Mouse (Mus musculus): ENCODE measurements around the gene Agr2.
A peak's percentile ranks its signal among the peaks of the same experiment; 100 is the strongest.

Gene Agr2

GRCm38 (mm10) chr12:35992711-35993110, at the start of gene Agr2:
Gene Agr2 (plus strand): TSS chr12:35992907.
- no peak for DNase-seq

- no peak for DNase-seq
Observed at GRCm38 (mm10) chr12:35951757-35952156, 41.0 kb upstream of the Agr2 start.

GRCm38 (mm10) chr12:35957235-35957634, 35.5 kb upstream of the Agr2 start:
- no peak for DNase-seq

- DNase-seq: no peak
Observed at GRCm38 (mm10) chr12:35966098-35966767, 26.5 kb upstream of the Agr2 start.

- DNase-seq: no peak
Observed at GRCm38 (mm10) chr12:35966768-35967141, 26.0 kb upstream of the Agr2 start.

GRCm38 (mm10) chr12:35975898-35976297, 16.8 kb upstream of the Agr2 start:
- no peak for DNase-seq

GRCm38 (mm10) chr12:35977633-35978246, 15.0 kb upstream of the Agr2 start:
- no peak for DNase-seq

GRCm38 (mm10) chr12:35979625-35980024, 13.1 kb upstream of the Agr2 start:
- no peak for DNase-seq

- no peak for DNase-seq
Observed at GRCm38 (mm10) chr12:35981732-35982360, 10.9 kb upstream of the Agr2 start.

GRCm38 (mm10) chr12:35983472-35983871, 9.2 kb upstream of the Agr2 start:
- no peak for DNase-seq

GRCm38 (mm10) chr12:35984743-35985142, 8.0 kb upstream of the Agr2 start:
- DNase-seq: no peak

GRCm38 (mm10) chr12:35993583-35993982, 876 bp downstream of the Agr2 start:
- DNase-seq: no peak

- DNase-seq: no peak
Observed at GRCm38 (mm10) chr12:35994098-35994497, 1.4 kb downstream of the Agr2 start.

- DNase-seq: peak; percentile 19
Observed at GRCm38 (mm10) chr12:35995799-35996198, 3.1 kb downstream of the Agr2 start.

- no peak for DNase-seq
Observed at GRCm38 (mm10) chr12:36004714-36005113, 12.0 kb downstream of the Agr2 start.

- no peak for DNase-seq
Observed at GRCm38 (mm10) chr12:36007581-36007980, 14.9 kb downstream of the Agr2 start.

- DNase-seq: no peak
Observed at GRCm38 (mm10) chr12:36008364-36009047, 15.8 kb downstream of the Agr2 start.

GRCm38 (mm10) chr12:36013216-36013910, 20.7 kb downstream of the Agr2 start:
- no peak for DNase-seq

GRCm38 (mm10) chr12:36017791-36018190, 25.1 kb downstream of the Agr2 start:
- DNase-seq: no peak

- DNase-seq: peak; percentile 40
Observed at GRCm38 (mm10) chr12:36019572-36019971, 26.9 kb downstream of the Agr2 start.

- no peak for DNase-seq
Observed at GRCm38 (mm10) chr12:36020081-36020480, 27.4 kb downstream of the Agr2 start.

GRCm38 (mm10) chr12:36020710-36021109, 28.0 kb downstream of the Agr2 start:
- DNase-seq: no peak

- DNase-seq: no peak
Observed at GRCm38 (mm10) chr12:36026126-36026525, 33.4 kb downstream of the Agr2 start.
